Mouse (Mus musculus) liver, embryonic 16.5 days (tissue): ENCODE results near the gene Arhgap27. TPM values are rescaled to one million over a fixed set of nuclear protein-coding genes. Genes with fewer than 3 reads are reported as not detected.
"Not testable (repeated sequence)": the region's sequence is repeated elsewhere in the genome, so short reads cannot be mapped to it uniquely, and the experiment has no call there.

ENCODE experiments used
- ATAC-seq: fragments of 200-750 bp; cut with Nextera tagmentation; 2 replicates; pipeline ENCODE4 v1.8.0; 2017; ENCODE audit warnings: low read depth, mild to moderate bottlenecking, moderate number of reproducible peaks, moderate library complexity
- H3K27ac ChIP-seq: fragments of 300-500 bp; sonication (generic); 2 replicates; pipeline ENCODE4 v1.5.1; 2014; ENCODE audit warnings: mild to moderate bottlenecking, low read length
- H3K27me3 ChIP-seq: fragments of 300-500 bp; sonication (generic); 2 replicates; pipeline ENCODE4 v1.6.1; 2014; ENCODE audit warnings: low read depth, low read length, mixed read lengths; ENCODE audit not compliant: control insufficient read depth, insufficient read depth
- H3K36me3 ChIP-seq: fragments of 300-500 bp; sonication (generic); 2 replicates; pipeline ENCODE4 v1.6.1; 2014; ENCODE audit warnings: mild to moderate bottlenecking; ENCODE audit not compliant: control insufficient read depth, insufficient read depth
- H3K4me1 ChIP-seq: fragments of 300-500 bp; sonication (generic); 2 replicates; pipeline ENCODE4 v1.6.1; 2014; ENCODE audit warnings: low read depth, low read length, mixed read lengths; ENCODE audit not compliant: control insufficient read depth
- H3K4me2 ChIP-seq: fragments of 300-500 bp; sonication (generic); 2 replicates; pipeline ENCODE4 v1.6.1; 2014; ENCODE audit warnings: low read depth, low read length, mixed read lengths
- H3K4me3 ChIP-seq: fragments of 300-500 bp; sonication (generic); 2 replicates; pipeline ENCODE4 v1.5.1; 2014; ENCODE audit warnings: low read depth, mild to moderate bottlenecking, low read length
- H3K9ac ChIP-seq: fragments of 300-500 bp; sonication (generic); 2 replicates; pipeline ENCODE4 v1.6.1; 2014; ENCODE audit warnings: low read depth, low read length
- H3K9me3 ChIP-seq: fragments of 300-500 bp; sonication (generic); replicated peaks from 2 replicates; pipeline ENCODE4 v1.6.1; 2016; ENCODE audit warnings: low read length; ENCODE audit not compliant: control insufficient read depth
- WGBS: fragments of 180-500 bp; shearing (Covaris S2); extraction: QIAGEN DNeasy Blood & Tissue Kit; methylation state at CpG from one replicate; pipeline ENCODE4 v1.1.7; 2014; ENCODE audit not compliant: insufficient replicate concordance; 5-methylcytosine and 5-hydroxymethylcytosine counted together
- polyA plus RNA-seq: library from polyadenylated mRNA; unstranded; fragments of >200 nt; fragmentation: Nextera tagmentation; extraction: Ambion mirVana; gene quantifications from 2 replicates; pipeline ENCODE4 v1.2.1, GENCODE M21; 2015

Arhgap27 gene
- polyA plus RNA-seq, 1 experiment from 2014 or later, result 3.8 TPM

- Histone ChIP-seq H3K27ac (no peak overlapping the region), H3K9ac (no peak overlapping the region), H3K4me3 (no peak overlapping the region), H3K4me1 (no peaks in the 10 kb centered on the region), H3K36me3 (no peaks in the 10 kb centered on the region), H3K9me3 (no peaks in the 10 kb centered on the region), H3K4me2 (no peak overlapping the region), H3K27me3 (no peaks in the 10 kb centered on the region)
- ATAC-seq, result no peak
- WGBS, result 54% methylated on average over 7 of the region's 7 CpGs
Measured at GRCm38 (mm10) chr11:103330651-103331319, 32.7 kb downstream of the Arhgap27 start.

GRCm38 (mm10) chr11:103326950-103327349 lies 36.5 kb downstream of the Arhgap27 start:
- no peak overlapping the region for H3K4me2 ChIP-seq
- no peaks in the 10 kb centered on the region for H3K27me3 ChIP-seq
- no peaks in the 10 kb centered on the region for H3K36me3 ChIP-seq
- no peak overlapping the region for H3K9ac ChIP-seq
- WGBS, result 13% methylated on average over 5 of the region's 5 CpGs
- H3K27ac ChIP-seq, result no peak overlapping the region
- H3K9me3 ChIP-seq, result no peaks in the 10 kb centered on the region
- ATAC-seq, result no peak
- H3K4me1 ChIP-seq, result no peaks in the 10 kb centered on the region
- H3K4me3 ChIP-seq, result no peak overlapping the region

- Histone ChIP-seq H3K9ac (no peak overlapping the region), H3K27ac (no peak overlapping the region), H3K27me3 (no peaks in the 10 kb centered on the region), H3K4me2 (no peak overlapping the region), H3K9me3 (no peaks in the 10 kb centered on the region), H3K4me1 (no peaks in the 10 kb centered on the region), H3K36me3 (no peaks in the 10 kb centered on the region), H3K4me3 (no peak overlapping the region)
- ATAC-seq, result no peak
- WGBS, result 11% methylated on average over 8 of the region's 8 CpGs
Measured at GRCm38 (mm10) chr11:103325172-103325571, 38.3 kb downstream of the Arhgap27 start.

- no peaks in the 10 kb centered on the region for H3K27me3 ChIP-seq
- H3K4me1 ChIP-seq, result no peaks in the 10 kb centered on the region
- WGBS, result 52% methylated on average over 13 of the region's 13 CpGs
- H3K4me3 ChIP-seq, result no peak overlapping the region
- H3K9me3 ChIP-seq, result no peaks in the 10 kb centered on the region
- ATAC-seq, result no peak
- H3K4me2 ChIP-seq, result no peak overlapping the region
- H3K27ac ChIP-seq, result no peak overlapping the region
- H3K36me3 ChIP-seq, result no peaks in the 10 kb centered on the region
- H3K9ac ChIP-seq, result no peak overlapping the region
Measured at GRCm38 (mm10) chr11:103324723-103325122, 38.8 kb downstream of the Arhgap27 start.

GRCm38 (mm10) chr11:103322832-103323231 lies 40.7 kb downstream of the Arhgap27 start:
- not testable (repeated sequence) for ATAC-seq, H3K9ac ChIP-seq, H3K27me3 ChIP-seq, H3K4me2 ChIP-seq, H3K36me3 ChIP-seq, H3K27ac ChIP-seq, H3K4me1 ChIP-seq, H3K4me3 ChIP-seq, H3K9me3 ChIP-seq
- WGBS, result 25% methylated on average over 4 of the region's 4 CpGs

GRCm38 (mm10) chr11:103320646-103321045 lies 42.8 kb downstream of the Arhgap27 start:
- no peaks in the 10 kb centered on the region for H3K27me3 ChIP-seq
- no peaks in the 10 kb centered on the region for H3K4me1 ChIP-seq
- H3K4me3 ChIP-seq, result no peak overlapping the region
- no peak overlapping the region for H3K4me2 ChIP-seq
- no peak overlapping the region for H3K9ac ChIP-seq
- ATAC-seq, result no peak
- no peak overlapping the region for H3K27ac ChIP-seq
- no peaks in the 10 kb centered on the region for H3K36me3 ChIP-seq
- 51% methylated on average over 4 of the region's 4 CpGs for WGBS
- no peaks in the 10 kb centered on the region for H3K9me3 ChIP-seq

GRCm38 (mm10) chr11:103320196-103320595 lies 43.3 kb downstream of the Arhgap27 start:
- WGBS, result 32% methylated on average over 8 of the region's 8 CpGs
- no peaks in the 10 kb centered on the region for H3K4me1 ChIP-seq
- H3K4me3 ChIP-seq, result no peak overlapping the region
- no peaks in the 10 kb centered on the region for H3K9me3 ChIP-seq
- ATAC-seq, result no peak
- no peaks in the 10 kb centered on the region for H3K27me3 ChIP-seq
- no peak overlapping the region for H3K27ac ChIP-seq
- no peaks in the 10 kb centered on the region for H3K36me3 ChIP-seq
- no peak overlapping the region for H3K9ac ChIP-seq
- no peak overlapping the region for H3K4me2 ChIP-seq

GRCm38 (mm10) chr11:103318042-103318441 lies 45.5 kb downstream of the Arhgap27 start:
- no peak for ATAC-seq
- H3K4me3 ChIP-seq, result no peak overlapping the region

GRCm38 (mm10) chr11:103315379-103315778 lies 48.1 kb downstream of the Arhgap27 start:
- Histone ChIP-seq H3K4me1 (no peaks in the 10 kb centered on the region; the same call in 1 of the 2 replicates), H3K9ac (no peak overlapping the region), H3K4me2 (no peak overlapping the region), H3K9me3 (no peaks in the 10 kb centered on the region), H3K27me3 (peaks cover 12% of the 10 kb centered on the region), H3K4me3 (no peak overlapping the region), H3K27ac (no peak overlapping the region), H3K36me3 (no peaks in the 10 kb centered on the region)
- no peak for ATAC-seq
- WGBS, result 31% methylated on average over 5 of the region's 5 CpGs

More at GRCm38 (mm10) chr11:103318042-103318441, 45.5 kb downstream of the Arhgap27 start:
- no peaks in the 10 kb centered on the region for H3K36me3 ChIP-seq
- WGBS, result 52% methylated on average over 1 of the region's 1 CpGs
- no peak overlapping the region for H3K27ac ChIP-seq
- H3K9me3 ChIP-seq, result no peaks in the 10 kb centered on the region
- H3K4me1 ChIP-seq, result no peaks in the 10 kb centered on the region; the same call in 1 of the 2 replicates
- H3K27me3 ChIP-seq, result no peaks in the 10 kb centered on the region
- no peak overlapping the region for H3K9ac ChIP-seq
- no peak overlapping the region for H3K4me2 ChIP-seq
